14 mouse cellular contexts compared by ENCODE assay signal in the genomic region with DNA sequence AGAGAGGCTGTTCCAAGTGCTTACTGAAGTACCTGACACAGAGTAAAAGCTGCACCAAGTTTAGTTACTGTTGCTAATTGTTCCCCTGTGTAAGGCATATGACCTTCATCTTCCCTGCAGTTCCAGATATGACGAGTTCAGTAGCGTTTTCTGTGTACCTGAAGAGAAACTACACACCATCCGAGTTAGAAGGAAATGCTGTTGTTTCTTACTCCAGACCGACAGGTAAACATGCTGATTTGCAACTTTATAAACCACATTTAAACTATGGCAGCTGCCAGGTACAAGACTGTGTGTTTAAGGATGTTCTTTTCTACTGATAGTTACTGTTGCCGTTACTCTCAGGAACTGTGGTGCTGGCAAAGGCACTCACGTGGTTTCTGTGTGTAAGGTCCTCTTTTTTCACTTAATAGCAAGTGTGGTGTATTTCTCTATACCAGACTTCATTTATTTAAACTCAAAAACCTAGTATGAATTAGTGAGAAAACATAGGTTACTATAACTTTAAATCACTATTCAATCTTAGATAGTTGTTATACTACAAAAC.
"Had no signal": no experiment of that assay in that cellular context is flagged by ENCODE, and none has a peak within 500 bp of the region (broad histone marks: within the 10 kb centered on the region; RNA-seq: fewer than 3 reads in every experiment).

No protein-coding gene starts in this region.

- H3K9me3 ChIP-seq: limb, embryonic 10.5 days; midbrain, embryonic 15.5 days; neural tube, embryonic 13.5 days had no signal

- H3K9ac ChIP-seq: lung, embryonic 14.5 days; midbrain, embryonic 15.5 days; neural tube, embryonic 13.5 days had no signal

- H3K4me2 ChIP-seq: liver, embryonic 11.5 days; lung, embryonic 14.5 days; midbrain, embryonic 11.5 days; midbrain, embryonic 15.5 days; neural tube, embryonic 13.5 days had no signal

- H3K4me3 ChIP-seq: limb, embryonic 10.5 days; megakaryocyte, embryonic 14.5 days; midbrain, embryonic 15.5 days; neural tube, embryonic 13.5 days had no signal

- ATAC-seq: midbrain, embryonic 15.5 days had no signal

- H3K27ac ChIP-seq: limb, embryonic 10.5 days; midbrain, embryonic 15.5 days; neural tube, embryonic 13.5 days had no signal

- H3K27me3 ChIP-seq: megakaryocyte, embryonic 14.5 days; midbrain, embryonic 15.5 days; neural tube, embryonic 13.5 days had no signal

- H3K4me1 ChIP-seq: limb, embryonic 10.5 days had no signal

- DNase-seq: kidney, adult 2 months; kidney, postnatal 25 days; lung, embryonic 14.5 days; lung, postnatal 10 days; lung, postnatal 4 days; right cerebral cortex, postnatal 14 days; thymus, adult 18-20 months; thymus, postnatal 25 days had no signal

- H3K36me3 ChIP-seq: limb, embryonic 10.5 days; midbrain, embryonic 15.5 days; neural tube, embryonic 13.5 days had no signal
